Mouse (Mus musculus) lung, postnatal 4 days (tissue): ENCODE results near the gene Slc35c2.

Source experiments
- DNase-seq, 2 experiments: peaks; one replicate each; pipeline ENCODE4 v3.0.0; 2021

Gene Slc35c2

DNA sequence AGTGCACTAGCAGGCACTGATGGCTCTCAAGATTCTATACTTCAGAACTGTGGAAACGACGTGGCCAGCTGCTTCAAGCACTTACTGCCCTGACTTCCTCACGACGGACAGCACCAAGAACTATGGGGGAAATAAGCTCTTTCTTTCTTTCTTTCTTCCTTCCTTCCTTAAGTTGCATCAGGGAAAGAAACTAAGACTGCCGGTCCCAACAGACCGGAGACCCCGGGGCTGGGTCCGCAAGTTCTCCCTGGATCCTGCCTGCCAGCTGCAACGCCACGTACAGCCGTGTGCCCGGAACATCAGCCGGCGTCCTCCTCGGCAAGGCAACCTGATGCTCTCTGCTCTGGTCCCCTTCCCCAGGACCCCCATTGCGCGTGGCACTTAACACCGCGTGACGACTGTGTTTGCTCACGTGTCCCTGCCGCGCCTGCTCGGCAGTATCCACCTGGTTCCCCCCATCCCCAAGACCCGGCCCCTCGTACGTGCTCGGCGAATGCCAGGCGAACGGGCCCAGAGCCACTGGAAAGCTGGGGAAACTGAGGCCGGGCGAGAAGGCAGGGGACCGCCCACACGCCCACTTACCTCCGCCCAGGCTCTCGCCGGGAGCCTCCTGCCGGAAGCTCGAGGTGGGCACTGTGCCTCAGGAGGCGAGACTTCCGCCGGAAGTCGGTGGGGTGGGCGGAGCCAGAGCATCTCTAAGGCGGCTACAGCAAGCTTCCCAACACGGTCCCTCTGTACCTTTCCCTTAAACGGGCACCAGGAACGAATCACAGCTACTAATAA, at the start of gene Slc35c2:
TSS of gene Slc35c2 (minus strand) at position 668 of the 783 bp plus-strand sequence.
- peak; percentile 93 to 94 for DNase-seq

- peak; percentile 53 to 76 for DNase-seq
These were observed 49.5 kb upstream of the Slc35c2 start for GRCm38 (mm10) chr2:165337191-165337590.

DNA sequence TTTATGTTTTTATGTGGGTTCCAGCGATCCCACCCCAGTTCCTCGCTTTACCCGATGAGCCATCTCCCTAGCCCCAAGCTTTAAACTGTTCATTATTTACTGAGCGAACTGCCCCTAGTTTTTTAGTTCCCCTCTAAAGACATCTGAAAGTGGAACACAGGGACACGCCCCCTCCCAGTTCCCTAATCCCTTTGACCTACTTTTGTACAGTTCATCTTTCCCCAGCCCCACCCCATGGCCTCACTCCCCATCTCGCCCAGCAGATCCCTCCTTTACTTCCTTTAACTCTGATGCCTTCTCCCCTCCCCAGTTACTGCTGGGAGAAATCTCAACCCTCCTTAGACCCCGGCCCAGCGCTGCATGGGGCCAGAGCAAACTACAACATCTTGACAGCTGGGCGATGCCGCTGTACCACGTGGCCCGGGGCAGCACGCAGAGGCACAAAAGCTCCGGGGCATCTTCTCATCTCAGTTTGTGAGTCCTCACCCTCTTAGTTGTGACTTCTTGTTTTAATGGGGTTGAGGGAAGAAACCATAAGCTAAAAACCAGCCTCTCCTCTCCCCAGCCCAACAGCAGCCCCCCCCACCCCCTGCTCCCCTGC, 45.0 kb upstream of the Slc35c2 start:
- peak in 1 of 2 experiments; percentile 65 for DNase-seq

DNA sequence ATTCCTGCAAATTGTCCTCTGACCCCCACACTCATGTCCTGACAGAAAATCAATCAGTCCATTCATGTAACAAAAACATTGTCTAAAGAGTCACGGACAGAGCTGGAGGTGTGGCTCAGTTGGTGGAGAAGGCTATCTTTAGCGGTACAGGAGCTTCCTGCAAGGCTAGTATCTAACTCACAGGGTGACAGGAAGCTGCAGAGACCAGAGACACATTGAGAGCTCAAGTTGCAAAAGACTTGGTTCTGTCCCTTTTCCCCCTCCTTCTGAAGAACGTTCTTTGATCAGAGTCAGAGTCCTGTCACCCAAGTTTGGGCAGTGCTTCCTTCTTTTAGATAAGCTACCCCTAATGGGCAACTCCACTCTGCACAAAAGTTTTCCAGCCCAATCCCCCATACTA, 42.0 kb upstream of the Slc35c2 start:
- DNase-seq = peak in 1 of 2 experiments; percentile 12

DNA sequence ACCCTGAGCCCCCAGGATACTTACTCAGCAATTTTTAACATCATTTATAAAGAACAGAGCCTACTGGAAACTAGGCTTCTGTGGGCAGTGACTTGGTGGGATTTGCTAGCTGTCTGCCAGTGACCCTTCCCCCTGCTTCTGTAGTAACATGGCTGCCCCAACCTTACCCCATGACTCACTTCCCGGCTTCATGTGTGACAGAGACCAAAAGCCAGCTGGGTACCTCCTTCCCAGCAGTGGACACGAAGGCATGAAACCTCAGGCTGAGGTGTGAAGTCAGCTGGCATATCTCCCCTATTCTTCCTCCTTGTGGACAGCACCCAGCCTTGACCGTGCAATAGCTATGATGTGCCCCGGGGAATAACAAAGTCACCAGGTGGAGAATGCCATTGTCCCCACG, 41.1 kb upstream of the Slc35c2 start:
- peak in 1 of 2 experiments; percentile 11 for DNase-seq

DNA sequence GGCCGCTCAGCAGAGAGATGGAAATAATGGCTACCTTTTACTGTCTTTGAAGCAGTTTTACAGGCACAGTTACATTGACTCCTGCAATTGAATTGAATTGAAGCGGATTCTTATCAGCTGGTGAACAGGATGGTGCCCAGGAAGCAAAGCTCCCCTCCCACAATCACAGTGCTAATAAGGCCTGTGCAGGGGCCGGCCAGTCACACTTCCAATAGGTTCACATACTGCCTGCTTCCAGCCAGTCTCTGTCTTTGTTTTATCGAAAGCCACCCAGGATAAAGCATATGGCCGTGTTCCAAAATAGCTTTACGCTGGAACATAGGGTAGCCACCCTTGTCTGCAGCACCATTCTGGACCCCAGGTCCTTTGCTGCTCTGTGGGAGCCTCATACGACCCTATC, 39.7 kb upstream of the Slc35c2 start:
- DNase-seq = peak in 1 of 2 experiments; percentile 19

GRCm38 (mm10) chr2:165326304-165327190, 38.9 kb upstream of the Slc35c2 start, which contains the start of gene Elmo2:
TSS of gene Elmo2 (minus strand) at chr2:165326479.
- DNase-seq = peak; percentile 98 to 99

GRCm38 (mm10) chr2:165325521-165326303, 38.0 kb upstream of the Slc35c2 start:
- DNase-seq = peak in 1 of 2 experiments; percentile 58

DNA sequence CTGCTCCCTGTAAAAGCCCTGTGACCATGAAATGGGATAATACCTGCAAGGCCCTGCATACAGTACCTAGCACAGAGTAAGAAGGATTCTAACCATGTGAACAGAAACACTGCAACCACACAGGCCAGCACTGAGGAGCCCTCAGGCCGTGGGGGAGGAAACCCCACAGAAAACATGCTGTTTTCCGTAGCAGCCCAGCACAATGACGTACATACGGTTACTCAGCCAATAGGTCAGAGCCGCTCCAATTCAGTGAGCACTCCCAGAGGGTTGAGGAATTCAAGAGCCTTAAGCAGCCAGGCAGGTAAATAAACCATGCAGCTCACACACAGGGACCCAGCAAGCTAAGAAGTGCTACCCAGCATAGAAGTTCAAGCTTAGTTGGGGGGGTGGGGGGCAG, 36.3 kb upstream of the Slc35c2 start:
- peak; percentile 55 to 68 for DNase-seq

DNA sequence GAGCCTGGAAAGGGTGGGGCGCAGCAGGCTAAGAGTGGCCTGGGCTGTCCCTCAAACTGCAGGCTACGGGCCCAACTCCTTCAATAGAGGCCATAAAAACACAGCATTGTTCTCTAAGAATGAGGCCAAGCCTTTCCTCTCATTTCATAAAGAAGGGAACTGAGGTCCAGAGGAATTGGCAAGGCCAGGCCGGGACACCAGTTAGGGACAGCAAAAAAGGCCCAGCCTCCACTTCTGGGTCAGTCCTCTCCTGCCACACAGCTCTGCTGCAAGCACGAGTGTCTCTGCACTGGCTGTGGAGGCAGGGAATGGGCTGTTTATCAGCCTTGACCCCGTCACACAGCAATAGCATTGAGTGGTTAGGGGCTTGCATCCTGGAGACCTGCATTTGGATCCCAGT, 35.8 kb upstream of the Slc35c2 start:
- DNase-seq = no peak

- DNase-seq = no peak
These were observed 34.5 kb upstream of the Slc35c2 start for GRCm38 (mm10) chr2:165321981-165322735.

GRCm38 (mm10) chr2:165321381-165321888, 33.8 kb upstream of the Slc35c2 start:
- peak; percentile 58 to 59 for DNase-seq

DNA sequence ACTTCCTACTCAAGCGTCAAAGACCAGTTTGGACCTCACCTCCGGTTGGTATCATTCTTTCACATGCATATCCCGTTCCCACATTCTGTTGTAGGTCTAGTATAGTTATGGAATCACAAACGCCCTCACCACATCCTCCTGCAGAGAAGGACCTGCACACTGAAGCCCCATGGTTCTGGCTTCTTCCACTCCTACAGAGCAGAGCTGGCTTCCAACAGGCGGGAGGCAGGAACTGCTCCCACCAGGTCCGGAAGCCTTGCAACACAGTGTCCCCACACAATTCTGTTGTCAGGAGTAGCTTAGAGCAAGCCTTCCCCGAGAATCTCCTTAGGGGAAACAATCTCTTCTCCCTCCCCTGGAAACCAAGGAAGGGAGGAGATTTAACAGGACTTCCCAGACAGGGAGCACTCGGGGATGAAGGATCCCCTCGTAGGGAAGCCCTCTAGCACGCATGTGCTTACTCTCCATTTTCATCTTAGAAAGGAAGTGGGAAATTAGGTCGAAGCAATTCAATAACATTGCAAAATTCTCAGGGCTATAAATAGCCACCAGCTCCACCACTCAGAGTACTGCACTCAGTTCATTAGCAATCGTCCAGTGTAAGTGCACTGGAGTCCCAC, 33.0 kb upstream of the Slc35c2 start:
- peak; percentile 66 to 74 for DNase-seq

DNA sequence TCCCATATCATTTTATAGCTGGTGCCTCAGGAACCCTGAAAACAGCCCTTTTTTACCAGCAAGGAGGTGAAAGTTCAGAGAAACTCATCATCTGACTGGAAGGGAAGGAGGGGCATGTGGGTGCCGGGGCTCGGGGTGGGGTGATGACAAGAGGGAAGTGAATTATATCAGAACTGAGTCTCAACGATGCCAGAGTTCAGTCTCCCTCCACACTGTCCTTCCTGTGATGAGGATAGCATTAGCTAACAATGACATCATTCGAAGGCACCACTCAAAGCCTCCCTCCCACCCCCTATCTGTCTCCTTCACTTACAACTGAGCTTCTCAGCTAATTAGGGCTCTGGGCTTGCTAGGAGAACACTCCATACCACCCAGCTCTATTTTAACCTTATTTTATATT, 31.8 kb upstream of the Slc35c2 start:
- DNase-seq = peak in 1 of 2 experiments; percentile 56

- DNase-seq = no peak
These were observed 31.3 kb upstream of the Slc35c2 start for GRCm38 (mm10) chr2:165318941-165319340.

- DNase-seq = no peak
These were observed 30.1 kb upstream of the Slc35c2 start for GRCm38 (mm10) chr2:165317621-165318263.

- peak; percentile 75 to 77 for DNase-seq
These were observed 29.3 kb upstream of the Slc35c2 start for GRCm38 (mm10) chr2:165316837-165317473.

- DNase-seq = no peak
These were observed 28.5 kb upstream of the Slc35c2 start for GRCm38 (mm10) chr2:165316204-165316603.

GRCm38 (mm10) chr2:165314197-165314596, 26.5 kb upstream of the Slc35c2 start:
- DNase-seq = no peak

GRCm38 (mm10) chr2:165312381-165312780, 24.7 kb upstream of the Slc35c2 start:
- DNase-seq = no peak
